Mouse (Mus musculus) myocyte (in vitro differentiated cells): ENCODE data around the gene Hoxd10.

Source experiments
- CEBPB ChIP-seq: IDR thresholded peaks from 2 replicates; pipeline ENCODE4 v1.6.1; 2011; ENCODE audit warnings: mild to moderate bottlenecking, moderate library complexity; ENCODE audit not compliant: poor library complexity, insufficient read depth, severe bottlenecking
- MAX ChIP-seq: IDR thresholded peaks from one replicate; pipeline ENCODE4 v1.6.1; 2011; ENCODE audit warnings: low read depth, mild to moderate bottlenecking, control low read depth
- POLR2A ChIP-seq: IDR thresholded peaks from one replicate; pipeline ENCODE4 v1.6.1; 2011; ENCODE audit warnings: low read depth, mild to moderate bottlenecking, control low read depth, moderate library complexity; ENCODE audit not compliant: insufficient read length
- TCF12 ChIP-seq: IDR thresholded peaks from one replicate; pipeline ENCODE4 v1.6.1; 2011; ENCODE audit warnings: mild to moderate bottlenecking, control low read depth; ENCODE audit not compliant: poor library complexity, insufficient read depth, severe bottlenecking
- USF1 ChIP-seq: IDR thresholded peaks from one replicate; pipeline ENCODE4 v1.6.1; 2011; ENCODE audit warnings: low read depth, mild to moderate bottlenecking, control low read depth, moderate library complexity

- TF ChIP-seq POLR2A = no peak
- no peak for TF ChIP-seq CEBPB
- no peak for TF ChIP-seq USF1
- TF ChIP-seq MAX = no peak
- TF ChIP-seq TCF12 = no peak
Observed at GRCm38 (mm10) chr2:74691022-74691951, at the start of gene Hoxd10.
